Mouse (Mus musculus) forebrain, embryonic 11.5 days (tissue): ENCODE results near the gene Fam71e2. TPM values are rescaled to one million over a fixed set of nuclear protein-coding genes. Genes with fewer than 3 reads are reported as not detected.
A peak's percentile ranks its signal among the peaks of the same experiment; 100 is the strongest.

Experiments
- ATAC-seq: fragments of 200-750 bp; cut with Nextera tagmentation; replicated peaks from 2 replicates; pipeline ENCODE4 v1.8.0; 2017; ENCODE audit warnings: moderate TSS enrichment; ENCODE audit not compliant: low FRiP score
- DNase-seq: peaks from one replicate; pipeline ENCODE4 v3.0.0-alpha.2; 2017; ENCODE audit warnings: low spot score
- H3K27ac ChIP-seq: fragments of 300-500 bp; sonication (generic); 2 replicates; pipeline ENCODE4 v1.5.1; 2014; ENCODE audit warnings: low read depth, low read length
- H3K27me3 ChIP-seq: fragments of 300-500 bp; sonication (generic); 2 replicates; pipeline ENCODE4 v1.6.1; 2014; ENCODE audit warnings: mild to moderate bottlenecking, low read length, mixed read lengths; ENCODE audit not compliant: control insufficient read depth, insufficient read depth
- H3K36me3 ChIP-seq: fragments of 300-500 bp; sonication (generic); 2 replicates; pipeline ENCODE4 v1.6.1; 2014; ENCODE audit warnings: mild to moderate bottlenecking, low read length, moderate library complexity, mixed read lengths; ENCODE audit not compliant: control insufficient read depth, insufficient read depth
- H3K4me1 ChIP-seq: fragments of 300-500 bp; sonication (generic); replicated peaks from 2 replicates; pipeline ENCODE4 v1.6.1; 2014; ENCODE audit warnings: low read length, mixed read lengths; ENCODE audit not compliant: control insufficient read depth, insufficient read depth
- H3K4me2 ChIP-seq: fragments of 300-500 bp; sonication (generic); 2 replicates; pipeline ENCODE4 v1.6.1; 2014; ENCODE audit warnings: low read depth, mild to moderate bottlenecking, low read length, moderate library complexity, mixed read lengths; ENCODE audit not compliant: severe bottlenecking
- H3K4me3 ChIP-seq: fragments of 300-500 bp; sonication (generic); 2 replicates; pipeline ENCODE4 v1.5.1; 2014; ENCODE audit warnings: low read depth, low read length
- H3K9ac ChIP-seq: fragments of 300-500 bp; sonication (generic); 2 replicates; pipeline ENCODE4 v1.6.1; 2014; ENCODE audit warnings: low read length
- H3K9me3 ChIP-seq: fragments of 300-500 bp; sonication (generic); 2 replicates; pipeline ENCODE4 v1.6.1; 2016; ENCODE audit warnings: low read length, mixed read lengths; ENCODE audit not compliant: control insufficient read depth
- WGBS: fragments of 180-500 bp; shearing (Covaris S2); extraction: QIAGEN DNeasy Blood & Tissue Kit; methylation state at CpG from one replicate; pipeline ENCODE4 v1.1.7; 2014; 5-methylcytosine and 5-hydroxymethylcytosine counted together
- polyA plus RNA-seq: library from polyadenylated mRNA; unstranded; fragments of >200 nt; fragmentation: Nextera tagmentation; extraction: Ambion mirVana; gene quantifications from 2 replicates; pipeline ENCODE4 v1.2.1, GENCODE M21; 2014

Fam71e2 gene
- polyA plus RNA-seq, 1 experiment from 2014 or later: not detected

DNA sequence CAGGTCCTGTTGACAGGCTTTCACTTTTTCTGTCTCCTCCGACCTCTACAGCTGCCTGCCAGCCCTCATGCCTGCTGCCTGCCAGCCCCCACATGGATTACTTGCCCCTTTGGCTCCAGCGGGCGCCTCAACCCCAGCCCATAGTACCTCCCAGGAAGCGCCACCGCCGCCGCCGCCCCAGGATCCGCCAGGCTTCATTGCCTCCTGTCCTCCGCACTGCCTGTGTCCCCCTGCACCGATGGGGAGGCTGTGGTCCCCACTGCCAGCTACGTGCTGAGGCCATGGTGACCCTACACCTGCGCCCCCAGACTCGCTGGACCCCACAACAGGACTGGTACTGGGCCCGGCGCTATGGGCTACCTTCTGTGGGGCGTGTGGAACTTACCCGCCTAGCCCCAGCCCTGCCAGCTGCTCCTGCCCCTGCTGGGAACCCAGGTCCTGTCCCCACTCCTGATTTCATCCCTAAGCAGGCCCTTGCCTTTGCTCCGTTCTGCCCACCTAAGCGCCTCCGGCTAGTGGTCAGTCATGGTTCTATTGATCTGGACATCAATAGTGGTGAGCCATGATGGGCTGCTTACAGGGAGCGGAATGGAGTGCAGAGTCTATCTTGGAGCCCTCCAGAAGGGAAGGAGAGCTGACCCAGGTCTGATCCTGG, 24.6 kb downstream of the Fam71e2 start:
- H3K4me3 ChIP-seq: no peak overlapping the region
- ATAC-seq: no peak
- H3K27me3 ChIP-seq: no peaks in the 10 kb centered on the region
- no peak overlapping the region for H3K4me2 ChIP-seq
- no peak for DNase-seq
- H3K9ac ChIP-seq: no peak overlapping the region
- H3K36me3 ChIP-seq: no peaks in the 10 kb centered on the region
- 82% methylated on average over 22 of the region's 22 CpGs for WGBS
- H3K4me1 ChIP-seq: peaks cover 3% of the 10 kb centered on the region
- no peak overlapping the region for H3K27ac ChIP-seq
- H3K9me3 ChIP-seq: no peaks in the 10 kb centered on the region

DNA sequence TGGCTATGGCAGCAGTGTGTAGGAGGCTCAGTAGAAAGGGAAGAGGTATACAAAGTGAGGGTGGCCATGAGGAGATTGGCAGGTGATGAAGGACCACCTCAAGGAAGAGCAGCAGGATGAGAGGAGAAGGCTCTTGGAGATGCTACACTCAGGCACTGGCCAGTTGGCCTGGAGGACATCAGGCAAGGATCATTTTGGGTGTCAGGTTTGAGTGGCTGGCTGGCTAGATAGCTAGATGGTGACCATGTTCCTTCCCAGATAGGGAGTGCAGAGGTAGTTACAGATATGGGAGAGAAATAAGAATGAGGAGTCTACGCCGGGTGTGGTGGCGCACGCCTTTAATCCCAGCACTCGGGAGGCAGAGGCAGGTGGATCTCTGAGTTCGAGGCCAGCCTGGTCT, 26.2 kb downstream of the Fam71e2 start:
- no peaks in the 10 kb centered on the region for H3K27me3 ChIP-seq
- no peak for ATAC-seq
- 95% methylated on average over 6 of the region's 6 CpGs for WGBS
- no peak for DNase-seq
- no peak overlapping the region for H3K4me3 ChIP-seq
- no peak overlapping the region for H3K4me2 ChIP-seq
- H3K4me1 ChIP-seq: peaks cover 7% of the 10 kb centered on the region
- no peaks in the 10 kb centered on the region for H3K9me3 ChIP-seq
- H3K27ac ChIP-seq: no peak overlapping the region
- no peaks in the 10 kb centered on the region for H3K36me3 ChIP-seq
- H3K9ac ChIP-seq: no peak overlapping the region

GRCm38 (mm10) chr7:4743354-4743753, 27.7 kb downstream of the Fam71e2 start:
- H3K4me1 ChIP-seq: peaks cover 11% of the 10 kb centered on the region
- no peaks in the 10 kb centered on the region for H3K36me3 ChIP-seq
- WGBS: 80% methylated on average over 2 of the region's 2 CpGs
- ATAC-seq (no peak), DNase-seq (no peak)
- no peak overlapping the region for H3K4me3 ChIP-seq
- no peaks in the 10 kb centered on the region for H3K9me3 ChIP-seq
- no peak overlapping the region for H3K9ac ChIP-seq
- H3K4me2 ChIP-seq: no peak overlapping the region
- no peaks in the 10 kb centered on the region for H3K27me3 ChIP-seq
- H3K27ac ChIP-seq: no peak overlapping the region

DNA sequence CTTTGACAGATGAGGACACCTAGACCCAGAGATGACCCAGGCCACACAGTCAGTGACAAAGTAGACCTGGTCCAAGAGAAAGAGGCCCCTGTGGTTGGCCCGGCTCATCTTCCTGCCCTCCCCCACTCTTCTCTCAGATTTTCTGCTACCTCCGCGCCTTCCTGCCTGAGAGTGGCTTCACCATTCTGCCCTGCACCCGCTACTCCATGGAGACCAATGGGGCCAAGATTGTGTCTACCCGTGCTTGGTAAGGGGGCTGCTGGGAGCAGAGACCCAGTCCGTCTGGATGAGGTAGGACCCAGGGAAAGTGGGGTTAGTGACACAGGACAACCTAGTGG, 28.7 kb downstream of the Fam71e2 start:
- Histone ChIP-seq H3K4me2 (no peak overlapping the region), H3K9me3 (no peaks in the 10 kb centered on the region), H3K36me3 (no peaks in the 10 kb centered on the region), H3K27ac (no peak overlapping the region), H3K9ac (no peak overlapping the region), H3K27me3 (no peaks in the 10 kb centered on the region), H3K4me3 (no peak overlapping the region), H3K4me1 (peaks cover 11% of the 10 kb centered on the region)
- WGBS: 87% methylated on average over 6 of the region's 6 CpGs
- no peak for DNase-seq
- no peak for ATAC-seq

GRCm38 (mm10) chr7:4741672-4742481, 29.2 kb downstream of the Fam71e2 start:
- H3K27ac ChIP-seq: no peak overlapping the region; the same call in 1 of the 2 replicates
- ATAC-seq: no peak
- peaks cover 11% of the 10 kb centered on the region for H3K4me1 ChIP-seq
- no peak overlapping the region; the same call in 1 of the 2 replicates for H3K4me3 ChIP-seq
- 77% methylated on average over 21 of the region's 21 CpGs for WGBS
- H3K36me3 ChIP-seq: no peaks in the 10 kb centered on the region
- no peak for DNase-seq
- no peaks in the 10 kb centered on the region for H3K27me3 ChIP-seq
- H3K9me3 ChIP-seq: no peaks in the 10 kb centered on the region
- H3K9ac ChIP-seq: peak overlapping the region; percentile 89
- peak overlapping the region; percentile 92; the same call in 1 of the 2 replicates for H3K4me2 ChIP-seq

GRCm38 (mm10) chr7:4741151-4741550, 30.0 kb downstream of the Fam71e2 start:
- no peak for ATAC-seq
- peak; percentile 73 for DNase-seq
- H3K27me3 ChIP-seq: no peaks in the 10 kb centered on the region
- peak overlapping the region; percentile 86 for H3K27ac ChIP-seq
- H3K9me3 ChIP-seq: no peaks in the 10 kb centered on the region
- H3K4me2 ChIP-seq: peak overlapping the region; percentile 92
- no peaks in the 10 kb centered on the region for H3K36me3 ChIP-seq
- WGBS: 1% methylated on average over 4 of the region's 4 CpGs
- peaks cover 11% of the 10 kb centered on the region for H3K4me1 ChIP-seq
- peak overlapping the region; percentile 76 for H3K4me3 ChIP-seq
- peak overlapping the region; percentile 89 for H3K9ac ChIP-seq

DNA sequence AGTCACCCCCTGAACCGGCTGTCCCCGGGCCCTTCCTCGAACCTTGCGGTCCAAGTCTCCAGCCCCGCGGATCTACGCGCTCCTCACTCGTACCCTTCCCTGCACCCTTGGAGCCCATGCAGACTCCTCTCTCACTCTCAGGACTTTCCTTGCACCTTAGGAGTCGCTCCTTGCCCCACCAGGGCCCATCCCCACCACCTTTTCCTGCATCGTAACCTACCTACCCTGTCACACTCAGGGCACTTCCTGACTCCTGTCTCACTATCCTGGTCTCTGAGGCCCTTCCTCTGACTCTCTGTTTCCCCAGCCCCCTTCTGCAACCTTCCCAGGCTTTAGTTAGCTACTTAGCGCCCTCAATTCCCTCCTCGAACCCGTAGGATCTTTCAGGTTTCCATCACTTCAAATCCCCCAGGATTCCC, 30.8 kb downstream of the Fam71e2 start:
- Histone ChIP-seq H3K27me3 (no peaks in the 10 kb centered on the region), H3K4me3 (peak overlapping the region; percentile 76), H3K4me2 (peak overlapping the region; percentile 92), H3K27ac (peak overlapping the region; percentile 86), H3K36me3 (no peaks in the 10 kb centered on the region), H3K4me1 (peaks cover 11% of the 10 kb centered on the region), H3K9ac (peak overlapping the region; percentile 89), H3K9me3 (no peaks in the 10 kb centered on the region)
- DNase-seq (no peak), ATAC-seq (no peak; the same call in none of the 2 replicates)
- WGBS: under 1% methylated on average over 14 of the region's 14 CpGs

DNA sequence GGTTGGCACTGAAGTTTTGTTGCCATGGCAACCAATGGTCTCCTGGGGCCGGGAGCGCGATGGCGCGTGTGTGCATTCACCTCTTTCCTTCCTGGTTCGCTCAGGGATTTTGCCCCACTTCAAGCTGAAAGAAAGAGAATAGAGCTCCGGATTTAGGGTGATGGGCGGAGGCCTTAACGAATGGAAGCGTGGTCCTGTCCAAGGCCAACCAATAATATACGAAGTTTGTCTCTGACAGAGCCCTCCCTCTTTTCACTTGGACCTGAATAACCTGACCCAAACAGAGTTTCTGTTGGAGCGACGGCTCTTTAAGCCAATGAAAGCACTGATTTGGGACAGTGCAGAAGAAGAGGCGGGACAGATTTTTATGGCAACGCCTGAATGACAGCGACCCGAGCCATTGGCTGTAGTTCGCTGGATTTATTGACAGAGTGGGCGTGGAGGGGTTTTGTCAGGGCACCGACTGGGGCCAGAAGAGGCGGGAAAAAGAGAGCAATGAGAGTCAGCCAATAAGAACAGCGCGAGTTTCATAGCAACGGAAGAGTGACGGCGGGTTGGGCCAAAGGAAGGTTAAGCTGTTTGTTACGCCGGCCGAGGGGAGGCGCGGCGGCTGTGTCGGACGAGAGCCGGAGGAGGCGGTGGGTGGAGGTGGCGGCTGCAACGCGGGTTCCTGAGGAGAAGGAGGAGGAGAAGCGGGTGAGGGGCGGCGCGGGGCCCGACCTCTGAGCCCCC, 31.4 kb downstream of the Fam71e2 start, which contains the start of gene Kmt5c:
Gene Kmt5c, plus strand, starts transcription at position 572 of the 732 bp plus-strand sequence.
- under 1% methylated on average over 44 of the region's 44 CpGs for WGBS
- H3K4me2 ChIP-seq: peak within 1 kb of the TSS; percentile 92
- H3K36me3 ChIP-seq: no peaks in the 10 kb centered on the region
- peak; percentile 95 for DNase-seq
- H3K9ac ChIP-seq: peak within 1 kb of the TSS; percentile 89
- no peaks in the 10 kb centered on the region for H3K27me3 ChIP-seq
- H3K9me3 ChIP-seq: no peaks in the 10 kb centered on the region
- peak within 1 kb of the TSS; percentile 76 for H3K4me3 ChIP-seq
- peak; percentile 97 for ATAC-seq
- H3K4me1 ChIP-seq: peaks cover 11% of the 10 kb centered on the region
- peak within 1 kb of the TSS; percentile 86 for H3K27ac ChIP-seq
